Mouse (Mus musculus) left cerebral cortex, adult 11 months (tissue): ENCODE results near the gene Emc9.
A peak's percentile ranks its signal among the peaks of the same experiment; 100 is the strongest.

Experiments used
- DNase-seq: peaks from one replicate; pipeline ENCODE4 v3.0.0; 2022; ENCODE audit warnings: low spot score

The Emc9 gene

DNA sequence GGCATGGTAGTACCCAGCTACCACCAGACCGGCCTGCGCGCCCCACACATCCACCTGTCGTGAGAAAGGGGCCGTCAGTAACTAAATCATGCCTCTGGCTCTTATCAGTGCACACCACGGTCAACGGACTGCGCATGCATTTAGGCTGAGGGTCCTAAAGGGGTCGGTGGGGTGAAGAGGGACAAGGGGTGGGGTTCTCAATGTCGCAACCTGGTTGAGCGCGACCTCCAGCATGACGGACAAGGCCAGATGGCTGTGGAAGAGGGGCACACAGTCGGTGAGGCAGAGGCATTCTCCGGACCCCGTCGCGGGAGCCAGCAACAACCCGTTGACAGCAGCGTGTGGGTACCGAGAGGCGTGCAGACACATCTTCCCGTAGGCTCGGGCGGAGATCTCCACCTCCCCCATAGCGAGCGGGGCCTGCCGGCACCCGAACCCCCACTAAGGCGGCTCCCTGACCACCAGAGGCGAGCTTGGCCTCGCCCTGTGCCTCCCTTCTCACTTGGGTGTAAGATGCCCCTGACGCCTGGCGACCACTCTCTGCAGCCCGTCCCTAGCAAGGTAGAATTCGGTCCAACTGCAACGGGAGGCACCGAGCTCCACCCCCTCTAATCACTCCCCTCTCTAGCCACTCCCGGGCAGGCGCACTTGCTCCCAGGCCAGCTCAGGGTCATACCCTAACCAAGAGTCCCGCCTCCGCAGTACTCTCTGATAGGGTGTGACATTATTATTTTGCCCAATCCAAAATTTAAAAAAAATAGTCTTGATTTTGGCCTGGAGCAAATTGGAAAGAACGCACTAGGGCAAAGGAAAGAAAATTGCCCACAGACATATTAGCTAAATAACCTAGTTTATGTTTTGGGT lies at the start of gene Emc9:
Gene Emc9 (minus strand): TSS at position 601 of the 864 bp plus-strand sequence.
- peak; percentile 48 for DNase-seq

DNA sequence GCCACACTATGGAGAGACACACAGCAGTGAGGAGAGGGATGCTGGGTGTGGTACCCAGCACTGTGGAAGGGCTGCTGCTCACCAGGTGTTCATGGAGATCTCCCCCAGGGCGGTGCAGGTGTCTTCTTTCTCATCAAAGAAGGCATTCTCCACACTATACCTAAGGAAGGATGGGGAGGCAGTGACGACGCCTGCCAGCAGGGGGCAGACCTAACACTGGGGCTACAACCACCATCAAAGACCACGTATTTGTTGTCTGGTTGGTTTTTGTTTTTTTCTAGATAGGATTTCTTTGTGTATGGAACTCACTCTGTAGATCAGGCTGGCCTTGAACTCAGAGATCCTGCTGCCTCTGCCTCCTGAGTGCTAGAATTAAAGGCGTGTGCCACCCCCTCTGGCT lies 44.2 kb upstream of the Emc9 start:
- no peak for DNase-seq

DNA sequence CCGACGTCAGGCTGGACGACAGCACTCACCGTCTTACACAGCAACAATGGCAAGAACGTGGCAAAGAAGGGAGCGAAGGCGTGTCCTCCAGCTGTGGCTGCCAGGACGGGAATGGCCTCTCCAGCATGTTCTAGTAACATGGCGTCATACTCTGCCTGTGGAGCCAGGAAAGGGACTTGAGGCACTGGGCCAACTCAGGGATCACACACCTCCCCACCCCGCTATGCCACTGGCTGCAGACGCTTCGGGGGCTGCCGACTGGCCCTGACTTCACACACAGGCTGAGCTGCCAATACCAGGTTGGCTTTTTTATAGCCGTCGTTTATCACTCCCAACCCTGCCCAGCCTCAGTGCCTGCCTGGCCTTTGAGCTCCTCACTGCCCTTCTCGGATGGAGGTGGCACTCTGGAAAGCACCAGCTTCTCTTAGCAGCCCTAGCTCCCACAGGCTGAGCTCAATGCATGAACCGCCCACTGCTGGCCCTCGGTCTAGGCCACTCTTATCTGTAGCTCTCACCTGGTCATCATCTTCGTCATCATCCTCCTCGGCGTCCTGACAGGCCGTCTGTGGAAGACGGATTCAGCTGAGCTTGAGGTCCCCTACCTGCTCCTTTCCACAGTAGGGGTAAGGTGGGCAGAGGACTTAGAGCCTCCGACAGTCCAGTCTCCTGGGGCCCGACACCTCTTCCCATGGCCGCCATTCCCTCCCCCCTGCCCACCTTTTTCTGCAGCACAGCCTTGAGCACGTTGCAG lies 43.1 kb upstream of the Emc9 start:
- DNase-seq = no peak

DNA sequence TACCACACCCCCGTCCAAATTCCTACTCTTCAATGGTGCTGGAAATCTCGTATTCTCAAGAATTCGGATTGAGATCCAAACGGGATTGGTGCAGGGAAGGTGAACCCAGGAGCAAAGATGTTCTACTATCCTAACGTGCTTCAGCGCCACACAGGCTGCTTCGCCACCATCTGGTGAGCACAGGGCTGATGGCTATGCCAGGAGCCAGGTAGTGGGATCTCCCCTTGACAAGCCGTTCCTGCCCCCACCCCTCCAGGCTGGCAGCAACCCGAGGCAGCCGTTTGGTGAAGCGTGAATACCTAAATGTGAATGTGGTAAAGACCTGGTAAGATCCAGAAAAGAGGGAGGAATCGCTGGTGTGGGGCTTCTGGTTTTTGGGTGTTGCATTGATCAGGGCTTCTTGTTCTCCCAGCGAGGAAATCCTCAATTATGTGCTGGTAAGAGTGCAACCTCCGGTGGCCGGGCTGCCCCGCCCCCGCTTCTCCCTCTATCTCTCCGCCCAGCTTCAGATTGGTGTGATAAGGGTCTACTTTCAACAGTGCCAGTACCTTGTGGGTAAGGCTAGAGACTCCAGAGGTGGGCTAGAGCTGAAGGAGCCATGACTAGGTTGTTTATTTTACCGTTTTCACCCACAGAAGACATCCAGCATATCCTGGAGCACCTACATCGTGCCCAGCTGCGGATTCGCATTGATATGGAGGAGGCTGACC lies 33.5 kb upstream of the Emc9 start:
- no peak for DNase-seq

DNA sequence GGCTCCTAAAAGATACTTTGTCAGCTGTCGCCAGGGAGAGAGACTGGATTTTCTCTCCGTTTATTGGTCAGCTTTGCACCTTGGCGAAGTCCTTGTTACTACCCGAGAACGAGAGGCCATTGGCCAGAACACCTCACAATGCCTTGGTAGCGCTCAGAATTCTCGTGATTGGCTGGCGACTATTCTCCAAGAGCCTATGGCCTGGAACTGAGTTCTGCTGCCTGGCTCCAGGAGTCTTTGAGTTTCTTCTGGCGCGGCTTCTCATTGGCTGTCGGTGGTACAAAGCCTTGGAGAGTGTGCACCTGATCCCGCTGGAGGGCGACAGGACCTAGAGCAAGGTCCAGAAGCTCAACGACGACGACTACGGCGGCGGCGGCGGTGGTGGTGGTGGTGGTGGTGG lies 32.7 kb upstream of the Emc9 start, which contains the start of gene Rec8:
Gene Rec8 (plus strand): TSS at position 216 of the 400 bp plus-strand sequence.
- no peak for DNase-seq

DNA sequence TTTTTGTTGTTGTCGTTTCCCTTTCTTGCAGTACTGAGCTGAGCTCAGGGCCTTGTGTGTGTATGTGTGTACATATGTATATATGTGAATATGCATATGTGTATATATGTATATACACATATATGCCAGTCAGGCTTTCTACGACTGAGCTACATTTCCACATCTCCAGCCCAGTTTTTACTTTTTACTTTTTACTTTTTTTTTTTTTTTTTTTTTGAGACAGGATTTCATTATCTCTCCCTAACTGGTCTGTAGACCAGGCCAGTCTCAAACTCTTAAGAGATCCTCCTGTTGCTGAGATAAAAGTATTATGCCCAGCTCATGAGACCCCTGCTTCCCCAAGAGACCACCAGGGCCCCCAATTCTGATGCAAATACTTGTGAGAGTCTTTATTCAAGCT lies 31.7 kb upstream of the Emc9 start:
- DNase-seq = no peak

DNA sequence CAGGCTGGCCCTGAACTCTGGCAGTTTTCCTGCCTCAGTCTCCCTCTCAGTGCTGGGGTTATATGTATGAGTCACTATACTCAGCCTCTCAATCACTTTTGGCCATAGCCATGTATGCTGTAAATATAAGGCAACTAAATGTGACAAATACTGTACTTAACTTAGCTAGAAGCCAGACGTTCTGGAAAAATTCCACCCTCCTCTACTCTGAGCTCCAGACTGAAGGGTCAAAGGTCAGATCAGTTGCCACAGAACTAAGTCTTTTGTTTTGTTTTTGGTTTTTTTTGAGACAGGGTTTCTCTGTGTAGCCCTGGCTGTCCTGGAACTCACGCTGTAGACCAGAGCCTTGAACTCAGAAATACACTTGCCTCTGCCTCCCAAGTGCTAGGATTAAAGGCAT lies 30.8 kb upstream of the Emc9 start:
- no peak for DNase-seq

DNA sequence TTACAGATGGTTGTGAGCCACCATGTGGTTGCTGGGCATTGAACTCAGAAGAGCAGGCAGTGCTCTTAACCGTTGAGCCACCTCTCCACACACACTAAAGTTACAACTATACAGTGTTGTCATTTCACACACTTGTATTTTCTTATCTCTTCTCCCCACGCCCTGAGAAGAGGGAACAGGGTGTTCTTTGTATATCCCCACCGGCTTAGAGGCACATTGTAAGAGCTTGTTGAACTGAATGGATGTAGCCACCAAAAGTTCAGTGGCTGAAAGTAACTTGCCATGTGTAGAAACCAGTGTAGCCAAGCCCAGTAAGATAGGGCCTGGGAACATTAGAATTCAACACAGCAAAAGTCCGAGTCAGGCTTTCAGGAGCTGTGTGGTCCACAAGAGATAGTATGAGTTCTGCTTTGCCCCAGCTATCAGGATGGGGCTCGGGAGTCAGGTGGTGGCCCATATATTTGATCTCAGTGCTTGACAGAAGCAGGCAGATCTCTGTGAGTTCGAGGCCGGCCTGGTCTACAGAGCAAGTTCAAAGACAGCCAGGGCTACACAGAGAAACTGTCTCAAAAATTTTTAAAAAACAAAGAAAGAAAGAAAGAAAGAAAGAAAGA lies 29.6 kb upstream of the Emc9 start:
- no peak for DNase-seq

DNA sequence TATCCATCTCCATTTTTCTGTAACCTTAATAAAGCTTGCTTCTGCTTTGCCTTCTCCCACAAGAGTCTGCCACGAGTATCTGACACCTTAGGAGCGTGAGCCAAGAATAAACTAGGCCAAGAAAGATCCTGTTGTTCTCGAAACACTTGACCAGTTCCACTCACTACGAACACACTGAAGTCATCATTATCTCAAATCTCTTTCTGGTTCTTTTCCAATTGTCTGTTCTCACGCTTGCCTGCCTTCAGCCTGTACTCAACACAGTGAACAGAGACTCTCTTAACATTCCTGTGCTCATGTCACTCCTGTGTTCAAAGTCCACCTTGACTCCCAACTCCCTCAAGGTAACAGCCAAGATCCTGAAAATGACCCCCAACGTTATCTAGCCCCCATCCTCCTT lies 28.2 kb upstream of the Emc9 start:
- DNase-seq = no peak

DNA sequence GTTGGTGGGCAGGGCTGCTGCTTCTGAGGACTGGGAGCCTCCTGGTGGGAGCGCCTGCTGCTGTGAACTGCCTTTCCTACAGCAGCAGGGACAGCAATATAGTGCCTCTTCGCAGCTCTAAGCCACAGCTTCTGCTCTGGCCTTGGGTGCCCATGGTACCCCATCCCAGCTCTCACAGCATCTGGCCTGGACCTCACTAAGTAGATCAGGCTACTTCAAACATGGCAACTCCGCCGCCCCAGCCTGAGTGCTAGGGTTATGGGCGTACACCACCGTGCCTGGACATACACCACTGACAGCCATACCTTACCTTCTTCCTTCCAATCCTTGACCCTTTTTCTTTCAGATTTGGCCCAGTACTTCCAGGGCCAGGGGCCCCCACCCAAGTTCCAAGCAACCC lies 23.2 kb upstream of the Emc9 start:
- no peak for DNase-seq

DNA sequence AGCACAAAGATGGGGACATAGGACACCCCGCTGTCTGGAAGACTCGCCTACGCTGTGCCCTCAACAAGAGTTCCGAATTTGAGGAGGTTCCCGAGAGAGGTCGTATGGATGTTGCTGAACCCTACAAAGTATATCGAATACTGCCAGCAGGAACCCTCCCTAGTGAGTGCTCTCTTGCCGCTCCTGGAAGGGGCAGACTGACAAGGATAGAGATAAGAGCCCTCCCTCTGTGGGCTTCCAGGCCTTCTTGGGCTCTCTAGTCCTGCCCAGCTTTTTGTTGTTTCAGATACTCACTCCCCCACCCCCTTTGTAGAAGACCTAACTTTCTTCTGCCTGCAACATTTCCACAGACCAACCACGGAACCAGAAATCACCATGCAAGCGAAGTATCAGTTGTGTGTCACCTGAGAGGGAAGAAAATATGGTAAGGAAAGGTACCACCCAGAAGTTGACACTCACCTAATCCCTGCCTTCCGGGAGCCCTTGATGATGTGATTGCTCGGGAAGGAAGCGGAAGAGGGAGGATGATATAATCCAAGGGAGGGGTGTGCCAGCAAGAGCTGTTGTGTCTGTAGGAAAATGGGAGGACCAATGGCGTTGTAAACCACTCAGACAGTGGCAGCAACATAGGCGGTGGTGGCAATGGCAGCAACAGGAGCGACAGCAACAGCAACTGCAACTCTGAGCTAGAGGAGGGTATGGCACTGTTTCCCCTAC lies 20.8 kb upstream of the Emc9 start:
- no peak for DNase-seq

DNA sequence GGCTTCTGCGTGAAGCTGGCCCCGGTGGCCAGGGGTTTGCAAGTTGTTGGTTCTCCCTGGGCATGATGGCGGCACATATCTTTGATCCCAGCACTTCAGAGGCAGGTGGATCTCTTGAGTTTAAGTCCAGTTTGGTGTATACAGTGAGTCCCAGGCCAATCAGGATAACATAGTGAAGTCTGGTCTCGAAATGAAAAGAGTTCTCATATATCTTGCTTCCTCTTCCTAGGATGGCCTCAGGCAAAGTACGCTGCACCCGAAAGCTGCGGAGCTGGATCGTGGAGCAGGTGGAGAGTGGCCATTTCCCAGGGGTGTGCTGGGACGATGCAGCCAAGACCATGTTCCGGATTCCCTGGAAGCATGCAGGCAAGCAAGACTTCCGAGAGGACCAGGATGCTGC lies 19.7 kb upstream of the Emc9 start:
- no peak for DNase-seq

DNA sequence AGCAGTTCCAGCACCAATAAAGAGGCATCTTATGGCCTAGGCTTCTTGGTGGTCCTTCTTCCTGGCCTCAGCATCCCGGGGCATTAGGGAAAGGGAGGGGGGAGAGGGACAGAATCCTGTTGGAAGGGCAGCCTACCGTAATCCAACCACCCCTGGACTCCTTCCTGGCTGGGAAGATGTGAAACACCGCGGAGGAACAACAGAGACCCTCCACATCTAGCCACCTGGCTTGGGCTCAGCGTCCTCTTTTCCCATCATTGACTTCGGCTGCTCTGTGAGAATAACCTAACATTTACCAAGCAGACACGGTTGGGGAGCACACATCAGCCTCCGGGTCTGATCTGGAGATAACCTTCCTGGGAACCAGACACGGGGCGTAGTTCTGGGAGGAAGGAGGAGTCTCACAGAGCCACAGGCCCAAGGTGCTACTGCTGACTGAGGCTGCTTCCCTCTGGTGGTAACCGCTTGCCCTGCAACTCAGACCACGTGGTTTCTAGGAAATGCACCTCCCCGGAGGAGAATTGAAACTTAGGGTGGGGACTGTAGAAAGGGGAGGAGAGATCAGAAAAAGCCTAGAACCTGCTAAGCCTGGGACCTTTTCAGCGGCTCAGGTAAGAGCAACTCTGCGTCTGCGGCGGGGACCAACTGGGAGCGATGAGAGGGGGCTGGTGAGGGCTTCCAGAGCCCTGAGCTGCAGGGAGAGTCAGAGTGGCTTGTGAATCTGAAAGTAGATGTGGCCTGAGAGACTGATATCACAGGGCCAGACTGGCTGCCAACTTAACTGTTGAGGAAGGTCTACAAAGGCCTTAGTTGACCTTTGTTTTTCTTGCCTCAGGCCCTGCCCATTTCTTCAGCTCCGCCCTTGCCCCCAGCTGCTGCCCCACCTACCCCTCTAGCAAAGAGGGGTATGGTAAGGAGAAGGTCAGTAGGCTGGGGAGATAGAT lies 18.8 kb upstream of the Emc9 start:
- DNase-seq = peak; percentile 85

DNA sequence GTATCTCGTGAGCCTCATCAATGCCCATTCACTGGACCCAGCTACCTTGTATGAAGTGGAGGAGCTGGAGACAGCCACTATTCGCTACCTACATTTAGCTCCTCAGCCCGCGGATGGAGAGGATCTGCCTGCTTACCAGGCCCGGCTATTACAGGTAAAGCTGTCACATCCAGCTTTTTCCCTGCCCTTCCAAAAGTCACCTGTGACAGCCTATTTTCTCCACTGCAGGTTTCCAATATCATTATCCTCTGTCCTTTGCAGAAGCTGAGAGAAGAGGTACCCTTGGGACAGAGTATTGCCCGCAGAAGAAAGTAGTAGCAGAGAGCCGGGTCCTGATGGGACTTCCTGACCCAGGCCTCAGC lies 18.1 kb upstream of the Emc9 start, which contains the start of gene Irf9:
Gene Irf9 (plus strand): TSS at position 301 of the 362 bp plus-strand sequence.
- DNase-seq = no peak

DNA sequence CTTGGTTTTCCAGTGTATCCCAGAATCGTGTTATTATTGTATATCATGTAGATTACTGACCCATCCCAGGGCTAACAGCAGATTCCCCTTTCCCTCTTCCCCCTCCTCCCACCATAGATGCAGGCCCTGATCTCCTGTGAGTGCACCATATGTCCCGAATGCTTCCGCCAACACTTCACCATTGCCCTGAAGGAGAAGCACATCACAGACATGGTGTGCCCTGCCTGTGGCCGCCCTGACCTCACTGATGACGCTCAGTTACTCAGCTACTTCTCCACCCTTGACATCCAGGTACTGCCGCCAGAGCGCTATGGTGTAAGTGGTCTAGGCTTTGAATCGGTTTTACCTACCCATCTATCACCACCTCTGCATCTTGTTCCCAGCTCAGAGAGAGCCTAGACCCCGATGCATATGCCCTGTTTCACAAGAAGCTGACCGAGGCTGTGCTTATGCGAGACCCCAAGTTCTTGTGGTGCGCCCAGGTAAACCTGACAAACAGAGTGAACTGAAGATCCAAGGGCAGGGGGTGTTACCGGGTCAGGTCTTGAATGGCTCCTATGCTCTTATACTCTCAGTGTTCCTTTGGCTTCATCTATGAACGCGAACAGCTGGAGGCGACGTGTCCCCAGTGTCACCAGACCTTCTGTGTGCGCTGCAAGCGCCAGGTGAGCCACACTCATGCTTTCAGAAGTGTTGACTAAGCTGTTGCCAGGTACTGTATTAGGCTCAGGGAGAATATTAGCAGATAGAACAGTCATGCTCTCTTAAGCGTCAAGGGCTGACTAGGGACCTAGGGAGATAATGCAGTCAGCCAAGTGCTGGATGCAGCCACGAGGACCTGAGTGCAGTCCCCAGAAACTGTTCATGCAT lies 13.7 kb upstream of the Emc9 start:
- no peak for DNase-seq

DNA sequence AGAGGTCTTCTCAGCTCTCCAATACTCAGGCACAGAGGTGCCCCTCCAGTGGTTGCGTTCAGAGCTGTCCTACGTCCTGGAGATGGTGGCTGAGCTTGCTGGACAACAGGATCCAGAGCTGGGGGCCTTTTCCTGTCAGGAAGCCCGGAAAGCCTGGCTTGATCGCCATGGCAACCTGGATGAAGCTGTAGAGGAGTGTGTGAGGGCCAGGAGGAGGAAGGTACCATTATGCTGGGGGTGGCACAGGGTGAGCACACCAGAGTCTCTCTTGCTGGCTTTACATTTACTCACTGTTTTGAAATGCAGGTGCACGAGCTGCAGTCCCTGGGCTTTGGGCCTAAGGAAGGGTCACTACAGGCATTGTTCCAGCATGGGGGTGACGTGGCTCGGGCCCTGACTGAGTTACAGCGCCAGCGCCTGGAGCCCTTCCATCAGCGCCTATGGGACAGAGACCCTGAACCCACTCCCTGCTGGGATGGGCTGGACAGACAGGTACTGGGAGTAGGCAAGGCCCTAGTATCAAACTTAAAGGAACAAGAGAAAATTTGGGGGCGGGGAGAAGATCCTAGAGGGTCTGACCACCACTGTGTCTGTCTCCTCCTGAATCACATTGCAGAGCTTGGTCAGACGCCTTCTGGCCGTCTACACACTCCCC lies 11.1 kb upstream of the Emc9 start:
- no peak for DNase-seq

DNA sequence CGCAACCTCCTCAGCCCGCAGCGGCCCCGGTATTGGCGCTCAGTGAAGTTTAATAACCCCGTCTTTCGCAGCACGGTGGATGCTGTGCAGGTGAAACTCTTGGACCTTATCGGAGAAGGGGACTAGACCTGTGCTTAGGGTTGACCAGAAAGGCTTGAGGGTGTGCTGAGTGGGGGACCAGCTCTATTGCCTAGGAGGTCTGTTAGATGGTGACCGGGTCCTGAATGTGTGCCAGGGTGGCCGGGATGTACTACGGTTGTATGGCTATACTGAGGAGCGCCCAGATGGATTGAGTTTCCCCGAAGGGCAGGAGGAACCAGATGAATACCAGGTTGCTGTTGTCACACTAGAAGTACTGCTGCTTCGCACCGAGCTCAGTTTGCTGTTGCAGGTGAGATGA lies 7.1 kb upstream of the Emc9 start:
- DNase-seq = no peak

DNA sequence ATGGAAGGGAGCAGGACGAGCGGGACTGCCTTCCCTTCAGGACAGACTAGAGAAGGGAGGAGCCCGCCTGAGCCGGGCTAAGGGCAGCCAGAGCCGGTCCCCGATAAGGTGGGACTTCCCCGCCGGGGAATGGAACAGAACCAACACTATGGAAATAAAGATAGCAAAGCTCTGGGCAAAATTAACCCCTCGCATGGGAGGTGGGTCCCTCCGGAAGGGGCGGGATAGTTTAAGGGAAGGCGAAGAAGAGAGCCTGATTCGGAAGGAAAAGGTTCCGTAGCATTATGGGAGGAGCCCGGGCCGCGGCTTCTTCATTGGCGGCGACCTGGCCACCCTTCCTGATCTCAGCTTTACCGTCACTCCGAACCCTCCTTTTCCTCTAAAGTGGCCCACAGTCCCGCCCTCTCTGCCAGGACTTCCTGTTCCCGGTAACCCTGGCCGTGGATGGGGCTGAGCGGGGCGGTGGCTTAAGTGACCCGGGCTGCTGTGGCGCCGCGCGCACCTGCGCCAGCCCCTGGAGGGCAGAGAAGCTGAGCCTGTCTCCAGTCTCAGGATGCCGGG lies 6.3 kb upstream of the Emc9 start, which contains the start of gene Rnf31:
Gene Rnf31 (plus strand): TSS at position 378 of the 561 bp plus-strand sequence.
- peak; percentile 91 for DNase-seq
